Mouse (Mus musculus) MEL (cell line): Measurements from ENCODE around the gene Mmp9. TPM values are rescaled to one million over a fixed set of nuclear protein-coding genes. Genes with fewer than 3 reads are reported as not detected.

Experiments
- DNase-seq: peaks from one replicate; pipeline ENCODE4 v3.0.0; 2011; ENCODE audit warnings: low read depth, low spot score
- H3K27ac ChIP-seq: 2 replicates; pipeline ENCODE4 v1.5.1; 2012; ENCODE audit warnings: low read depth, mild to moderate bottlenecking, control low read depth, low read length, moderate library complexity; ENCODE audit not compliant: control insufficient read depth
- H3K27me3 ChIP-seq, 2 experiments: fragments of 150-350 bp in 1 of 2; sonication (generic) in 1 of 2; 2 replicates each; pipeline ENCODE4 v1.6.1; 2012; ENCODE audit warnings: low read length in 2 of 2, mild to moderate bottlenecking in 2 of 2, improper control_type of control experiment in 1 of 2, moderate library complexity in 1 of 2; ENCODE audit not compliant: insufficient read depth in 2 of 2, control insufficient read depth in 1 of 2
- H3K36me3 ChIP-seq, 2 experiments: 2 replicates each; pipeline ENCODE4 v1.6.1; 2012 to 2014; ENCODE audit warnings: low read length in 2 of 2, improper control_type of control experiment in 1 of 2, inconsistent platforms in 1 of 2, mild to moderate bottlenecking in 1 of 2; ENCODE audit not compliant: insufficient read depth in 2 of 2, control insufficient read depth in 1 of 2
- H3K4me1 ChIP-seq, 2 experiments: fragments of 150-350 bp in 1 of 2; sonication (generic) in 1 of 2; 2 replicates each; pipeline ENCODE4 v1.6.1; 2012; ENCODE audit warnings: low read length in 2 of 2, improper control_type of control experiment in 1 of 2, mild to moderate bottlenecking in 1 of 2; ENCODE audit not compliant: insufficient read depth in 2 of 2, control insufficient read depth in 1 of 2
- H3K4me3 ChIP-seq, 2 experiments: fragments of 150-350 bp in 1 of 2; sonication (generic) in 1 of 2; 2 replicates each; pipeline ENCODE4 v1.5.1; 2012; ENCODE audit warnings: low read depth in 2 of 2, low read length in 2 of 2, mild to moderate bottlenecking in 2 of 2, moderate library complexity in 2 of 2, control low read depth in 1 of 2, improper control_type of control experiment in 1 of 2; ENCODE audit not compliant: control insufficient read depth in 1 of 2, insufficient read depth in 1 of 2
- H3K79me2 ChIP-seq: 2 replicates; pipeline ENCODE4 v1.6.1; 2012; ENCODE audit warnings: mild to moderate bottlenecking, low read length, moderate library complexity; ENCODE audit not compliant: control insufficient read depth, poor library complexity, insufficient read depth
- H3K9ac ChIP-seq: 2 replicates; pipeline ENCODE4 v1.6.1; 2012; ENCODE audit warnings: low read depth, mild to moderate bottlenecking, control low read depth, low read length, moderate library complexity; ENCODE audit not compliant: control insufficient read depth, poor library complexity, severe bottlenecking
- H3K9me3 ChIP-seq: fragments of 150-350 bp; sonication (generic); replicated peaks from 2 replicates; pipeline ENCODE4 v1.6.1; 2012; ENCODE audit warnings: mild to moderate bottlenecking, low read length, improper control_type of control experiment, moderate library complexity; ENCODE audit not compliant: insufficient read depth
- BHLHE40 ChIP-seq: IDR thresholded peaks from 2 replicates; pipeline ENCODE4 v1.6.1; 2012; ENCODE audit warnings: low read depth, mild to moderate bottlenecking, inconsistent platforms, low read length, improper control_type of control experiment, borderline replicate concordance
- CHD1 ChIP-seq: IDR thresholded peaks from 2 replicates; pipeline ENCODE4 v1.6.1; 2012; ENCODE audit warnings: low read depth, mild to moderate bottlenecking, inconsistent platforms, low read length, improper control_type of control experiment
- CHD2 ChIP-seq: IDR thresholded peaks from 2 replicates; pipeline ENCODE4 v1.6.1; 2011; ENCODE audit warnings: low read length, improper control_type of control experiment
- CTCF ChIP-seq, 3 experiments: IDR thresholded peaks in 2 of 3; conservative IDR thresholded peaks in 1 of 3; 2 replicates each; pipeline ENCODE4 v1.5.1; 2011 to 2012; ENCODE audit warnings: low read length in 3 of 3, low read depth in 2 of 3, mild to moderate bottlenecking in 2 of 3, improper control_type of control experiment in 1 of 3, inconsistent platforms in 1 of 3, mixed read lengths in 1 of 3, moderate library complexity in 1 of 3; ENCODE audit not compliant: control insufficient read depth in 1 of 3, insufficient read depth in 1 of 3, poor library complexity in 1 of 3, severe bottlenecking in 1 of 3
- E2F4 ChIP-seq: IDR thresholded peaks from 2 replicates; pipeline ENCODE4 v1.6.1; 2011; ENCODE audit warnings: low read depth, low read length, improper control_type of control experiment, borderline replicate concordance
- ELF1 ChIP-seq: IDR thresholded peaks from 2 replicates; pipeline ENCODE4 v1.6.1; 2014; ENCODE audit warnings: low read depth, mild to moderate bottlenecking, inconsistent platforms, low read length, improper control_type of control experiment, moderate library complexity
- EP300 ChIP-seq, 2 experiments: IDR thresholded peaks; 2 replicates each; pipeline ENCODE4 v1.6.1; 2011; ENCODE audit warnings: improper control_type of control experiment in 2 of 2, low read length in 2 of 2, low read depth in 1 of 2, mild to moderate bottlenecking in 1 of 2
- ETS1 ChIP-seq: IDR thresholded peaks from 2 replicates; pipeline ENCODE4 v1.6.1; 2012; ENCODE audit warnings: low read depth, mild to moderate bottlenecking, inconsistent platforms, low read length, improper control_type of control experiment, moderate library complexity
- GABPA ChIP-seq: IDR thresholded peaks from 2 replicates; pipeline ENCODE4 v1.6.1; 2012; ENCODE audit warnings: low read depth, mild to moderate bottlenecking, inconsistent platforms, low read length, improper control_type of control experiment, moderate library complexity
- GATA1 ChIP-seq: IDR thresholded peaks from 2 replicates; pipeline ENCODE4 v1.6.1; 2011; ENCODE audit warnings: low read depth, low read length, improper control_type of control experiment
- JUND ChIP-seq: IDR thresholded peaks from 2 replicates; pipeline ENCODE4 v1.6.1; 2011; ENCODE audit warnings: low read depth, mild to moderate bottlenecking, improper control_type of control experiment, low read length
- KAT2A ChIP-seq: conservative IDR thresholded peaks from 2 replicates; pipeline ENCODE4 v1.6.1; 2012; ENCODE audit warnings: low read depth, low read length, improper control_type of control experiment, inconsistent platforms
- MAFK ChIP-seq: IDR thresholded peaks from 2 replicates; pipeline ENCODE4 v1.6.1; 2011; ENCODE audit warnings: low read depth, mild to moderate bottlenecking, low read length, improper control_type of control experiment, borderline replicate concordance
- MAX ChIP-seq: IDR thresholded peaks from 2 replicates; pipeline ENCODE4 v1.6.1; 2011; ENCODE audit warnings: low read length, improper control_type of control experiment
- MYC ChIP-seq: IDR thresholded peaks from 2 replicates; pipeline ENCODE4 v1.6.1; 2011; ENCODE audit warnings: low read depth, mild to moderate bottlenecking, low read length, improper control_type of control experiment, moderate library complexity
- NELFE ChIP-seq: IDR thresholded peaks from 2 replicates; pipeline ENCODE4 v1.6.1; 2011; ENCODE audit warnings: low read depth, low read length, improper control_type of control experiment
- NRF1 ChIP-seq: IDR thresholded peaks from 2 replicates; pipeline ENCODE4 v1.6.1; 2014; ENCODE audit warnings: low read depth, mild to moderate bottlenecking, inconsistent platforms, low read length, improper control_type of control experiment, moderate library complexity; ENCODE audit not compliant: poor library complexity, insufficient read depth, severe bottlenecking
- POLR2A ChIP-seq, 2 experiments: IDR thresholded peaks; 2 replicates each; pipeline ENCODE4 v1.6.1; 2011 to 2012; ENCODE audit warnings: low read length in 2 of 2, mild to moderate bottlenecking in 2 of 2, control low read depth in 1 of 2, improper control_type of control experiment in 1 of 2, low read depth in 1 of 2, moderate library complexity in 1 of 2; ENCODE audit not compliant: control insufficient read depth in 1 of 2, insufficient read depth in 1 of 2, poor library complexity in 1 of 2
- RAD21 ChIP-seq: IDR thresholded peaks from 2 replicates; pipeline ENCODE4 v1.6.1; 2011; ENCODE audit warnings: mild to moderate bottlenecking, low read depth, low read length, improper control_type of control experiment
- RCOR1 ChIP-seq: IDR thresholded peaks from 2 replicates; pipeline ENCODE4 v1.6.1; 2012; ENCODE audit warnings: low read depth, mild to moderate bottlenecking, inconsistent platforms, low read length, improper control_type of control experiment
- SIN3A ChIP-seq: IDR thresholded peaks from 2 replicates; pipeline ENCODE4 v1.6.1; 2012; ENCODE audit warnings: low read length, improper control_type of control experiment, inconsistent platforms
- TAL1 ChIP-seq: IDR thresholded peaks from 2 replicates; pipeline ENCODE4 v1.6.1; 2012; ENCODE audit warnings: mild to moderate bottlenecking, inconsistent platforms, low read length, moderate library complexity, mixed read lengths
- TBP ChIP-seq: IDR thresholded peaks from 2 replicates; pipeline ENCODE4 v1.8.0; 2011; ENCODE audit warnings: low read depth, low read length, improper control_type of control experiment
- UBTF ChIP-seq: IDR thresholded peaks from 2 replicates; pipeline ENCODE4 v1.6.1; 2012; ENCODE audit warnings: low read depth, mild to moderate bottlenecking, inconsistent platforms, low read length, improper control_type of control experiment, moderate library complexity, borderline replicate concordance; ENCODE audit not compliant: insufficient read depth
- USF1 ChIP-seq: IDR thresholded peaks from 2 replicates; pipeline ENCODE4 v1.6.1; 2014; ENCODE audit warnings: low read depth, mild to moderate bottlenecking, inconsistent platforms, low read length, improper control_type of control experiment, moderate library complexity
- ZKSCAN1 ChIP-seq: IDR thresholded peaks from 2 replicates; pipeline ENCODE4 v1.6.1; 2012; ENCODE audit warnings: low read depth, mild to moderate bottlenecking, inconsistent platforms, low read length, improper control_type of control experiment, moderate library complexity
- ZNF384 ChIP-seq: IDR thresholded peaks from 2 replicates; pipeline ENCODE4 v1.6.1; 2012; ENCODE audit warnings: low read depth, mild to moderate bottlenecking, inconsistent platforms, low read length, improper control_type of control experiment
- polyA plus RNA-seq, 2 experiments: library from polyadenylated mRNA; stranded (reverse) in 1 of 2; unstranded in 1 of 2; fragments of >175 nt in 1 of 2; fragments of >200 nt in 1 of 2; gene quantifications; 2 replicates each; pipeline versions ENCODE4 v1.2.1 to v1.2.4; 2012; ENCODE audit warnings: low replicate concordance in 2 of 2, low read depth in 1 of 2; ENCODE audit not compliant: insufficient read length in 2 of 2, insufficient read depth in 1 of 2, missing spikeins in 1 of 2
- total RNA-seq: library from RNA; depleted of rRNA; stranded (reverse); fragments of 300-350 nt; gene quantifications from 2 replicates; pipeline ENCODE4 v1.2.3, GENCODE M21; 2012

The Mmp9 gene
- total and polyA plus RNA-seq, 3 experiments, result 0.19 to 0.23 TPM; not detected in 1

GRCm38 (mm10) chr2:164899034-164899433, 41.5 kb upstream of the Mmp9 start:
- no peak for DNase-seq
- TF ChIP-seq RAD21 (no peak), TBP (no peak), JUND (no peak), MAFK (no peak), ZKSCAN1 (no peak), ZNF384 (no peak), ELF1 (no peak), SIN3A (no peak), NELFE (no peak), ETS1 (no peak), E2F4 (no peak), POLR2A (IDR thresholded peaks at IDR 0.05; ENCODE audit: control insufficient read depth in 1 of 2, insufficient read depth in 1 of 2, low read depth in 1 of 2, low read length in 2 of 2, poor library complexity in 1 of 2) (no peak), CHD1 (no peak), MYC (no peak), CHD2 (no peak), USF1 (no peak)
- no peaks in the 10 kb centered on the region for H3K9me3 ChIP-seq
- no peaks in the 10 kb centered on the region for H3K27me3 ChIP-seq
- H3K79me2 ChIP-seq, result no peaks in the 10 kb centered on the region
- H3K36me3 ChIP-seq, result peaks cover 0 to 5% of the 10 kb centered on the region in 2 experiments; a peak in 1 of 4 replicates
- no peaks in the 10 kb centered on the region for H3K4me1 ChIP-seq
- H3K27ac ChIP-seq, result no peak overlapping the region
- no peak overlapping the region for H3K4me3 ChIP-seq
- H3K9ac ChIP-seq, result no peak overlapping the region

- DNase-seq, result no peak
- no peak overlapping the region for H3K9ac ChIP-seq
- no peak overlapping the region for H3K27ac ChIP-seq
Observed at GRCm38 (mm10) chr2:164899723-164900459, 40.7 kb upstream of the Mmp9 start.

More at GRCm38 (mm10) chr2:164899723-164900459, 40.7 kb upstream of the Mmp9 start:
- H3K27me3 ChIP-seq, result no peaks in the 10 kb centered on the region
- H3K79me2 ChIP-seq, result no peaks in the 10 kb centered on the region
- H3K9me3 ChIP-seq, result no peaks in the 10 kb centered on the region
- H3K4me3 ChIP-seq, result no peak overlapping the region
- no peaks in the 10 kb centered on the region for H3K4me1 ChIP-seq
- TF ChIP-seq ZKSCAN1 (no peak), E2F4 (no peak), ELF1 (no peak), UBTF (no peak), CHD2 (no peak), GATA1 (no peak), NRF1 (no peak), GABPA (no peak), TAL1 (no peak), MAX (no peak), EP300 (IDR thresholded peaks at IDR 0.05; ENCODE audit: low read depth in 1 of 2, low read length in 2 of 2) (no peak), BHLHE40 (no peak), KAT2A (no peak), ETS1 (no peak), TBP (no peak), MAFK (no peak), CTCF (IDR thresholded peaks at IDR 0.05 in 2 of 3, conservative IDR thresholded peaks at IDR 0.05 in 1 of 3; ENCODE audit: control insufficient read depth in 1 of 3, insufficient read depth in 1 of 3, low read depth in 2 of 3, low read length in 3 of 3, poor library complexity in 1 of 3, severe bottlenecking in 1 of 3) (no peak), SIN3A (no peak), RCOR1 (no peak), USF1 (no peak)
- H3K36me3 ChIP-seq, result peaks cover 0 to 5% of the 10 kb centered on the region in 2 experiments; a peak in 1 of 4 replicates
